ENCODE assay signal across 22 mouse cellular contexts in the genomic region with DNA sequence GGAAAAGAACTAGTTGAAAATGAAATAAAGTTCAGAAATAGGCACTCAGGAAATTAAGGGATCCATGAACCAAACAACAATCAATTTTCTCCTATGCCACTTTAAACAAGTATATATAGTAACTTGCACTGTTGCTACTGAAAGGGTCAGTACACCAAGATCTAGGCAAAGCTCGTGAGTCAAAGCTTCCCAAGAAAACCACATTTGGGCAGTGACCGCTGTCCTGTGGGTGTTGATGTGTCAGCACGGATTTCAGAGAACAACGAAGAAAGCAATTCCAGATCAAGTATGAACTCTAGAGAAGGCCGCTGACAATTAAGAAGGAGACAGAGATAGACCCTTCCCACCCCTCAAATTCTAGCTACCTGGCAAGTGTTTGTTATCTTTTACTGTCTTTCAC.
"Had no signal": no experiment of that assay in that cellular context is flagged by ENCODE, and none has a peak within 500 bp of the region (broad histone marks: within the 10 kb centered on the region; RNA-seq: fewer than 3 reads in every experiment).

No protein-coding gene starts in this region.

- DNase-seq: kidney, adult 18-20 months; kidney, adult 9 months; kidney, postnatal 14 days; kidney, postnatal 4 days; layer of hippocampus, postnatal 36 days; left cerebral cortex, postnatal 4 days; liver, postnatal 0 days; lung, embryonic 14.5 days; midbrain, embryonic 14.5 days; right cerebral cortex, adult 18-20 months; right cerebral cortex, postnatal 14 days; spleen, adult 18-20 months; thymus, postnatal 36 days had no signal

- H3K27ac ChIP-seq: left cerebral cortex, adult 2 months; limb, embryonic 12.5 days; limb, embryonic 15.5 days; liver, embryonic 14.5 days; macrophage; neural tube, embryonic 12.5 days; neural tube, embryonic 15.5 days; stomach, embryonic 15.5 days had no signal

- H3K4me3 ChIP-seq: left cerebral cortex, adult 2 months; limb, embryonic 12.5 days; limb, embryonic 15.5 days; neural tube, embryonic 12.5 days; neural tube, embryonic 15.5 days; stomach, embryonic 15.5 days had no signal

- ATAC-seq: liver, postnatal 0 days; lung, postnatal 0 days had no signal
